Mouse (Mus musculus) embryonic facial prominence, embryonic 15.5 days (tissue): ENCODE measurements around the gene Pde10a. TPM values are rescaled to one million over a fixed set of nuclear protein-coding genes. Genes with fewer than 3 reads are reported as not detected.

Experiments
- ATAC-seq: fragments of 200-750 bp; cut with Nextera tagmentation; 2 replicates; pipeline ENCODE4 v1.8.0; 2017; ENCODE audit warnings: low read depth, moderate TSS enrichment; ENCODE audit not compliant: insufficient number of reproducible peaks, low FRiP score, low TSS enrichment
- H3K27ac ChIP-seq: fragments of 300-500 bp; sonication (generic); replicated peaks from 2 replicates; pipeline ENCODE4 v1.5.1; 2015; ENCODE audit warnings: mild to moderate bottlenecking, inconsistent platforms
- H3K27me3 ChIP-seq: fragments of 300-500 bp; sonication (generic); 2 replicates; pipeline ENCODE4 v1.6.1; 2015; ENCODE audit warnings: inconsistent platforms
- H3K36me3 ChIP-seq: fragments of 300-500 bp; sonication (generic); 2 replicates; pipeline ENCODE4 v1.6.1; 2015; ENCODE audit warnings: mild to moderate bottlenecking, inconsistent platforms
- H3K4me1 ChIP-seq: fragments of 300-500 bp; sonication (generic); 2 replicates; pipeline ENCODE4 v1.6.1; 2015; ENCODE audit warnings: inconsistent platforms
- H3K4me2 ChIP-seq: fragments of 300-500 bp; sonication (generic); replicated peaks from 2 replicates; pipeline ENCODE4 v1.6.1; 2015; ENCODE audit warnings: mild to moderate bottlenecking, inconsistent platforms
- H3K4me3 ChIP-seq: fragments of 300-500 bp; sonication (generic); replicated peaks from 2 replicates; pipeline ENCODE4 v1.5.1; 2015; ENCODE audit warnings: mild to moderate bottlenecking, inconsistent platforms
- H3K9ac ChIP-seq: fragments of 300-500 bp; sonication (generic); 2 replicates; pipeline ENCODE4 v1.6.1; 2015; ENCODE audit warnings: inconsistent platforms
- H3K9me3 ChIP-seq: fragments of 300-500 bp; sonication (generic); replicated peaks from 2 replicates; pipeline ENCODE4 v1.6.1; 2016; ENCODE audit warnings: inconsistent platforms
- WGBS: fragments of 180-500 bp; shearing (Covaris S2); methylation state at CpG from one replicate; pipeline ENCODE4 v1.1.7; 2015; 5-methylcytosine and 5-hydroxymethylcytosine counted together
- polyA plus RNA-seq: library from polyadenylated mRNA; unstranded; fragments of >200 nt; fragmentation: Nextera tagmentation; extraction: Ambion mirVana; gene quantifications from 2 replicates; pipeline ENCODE4 v1.2.1, GENCODE M21; 2015

Gene Pde10a
- polyA plus RNA-seq, 1 experiment from 2014 or later: 3.0 TPM

DNA sequence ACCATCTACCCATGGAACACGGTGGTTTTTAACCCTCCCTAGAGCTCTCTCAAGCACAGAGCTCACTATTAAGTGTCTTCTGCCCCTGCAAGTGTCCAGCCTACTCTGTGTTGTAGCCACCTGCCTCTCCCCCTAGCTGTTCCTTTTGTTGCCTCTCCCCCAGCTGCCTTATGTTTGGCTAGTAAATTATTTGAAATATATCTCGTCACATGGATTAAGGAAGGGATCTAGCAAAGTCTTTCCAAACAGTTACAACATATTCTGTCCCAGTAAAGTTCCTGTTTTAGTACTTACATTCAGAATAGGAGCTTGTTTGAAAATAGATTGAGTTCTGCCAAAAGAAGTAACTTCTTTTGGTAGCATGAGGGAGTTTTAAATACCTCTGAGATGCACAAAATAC, 452.1 kb downstream of the Pde10a start:
- H3K4me3 ChIP-seq: no peak overlapping the region
- H3K4me1 ChIP-seq: no peaks in the 10 kb centered on the region
- 69% methylated on average over 2 of the region's 2 CpGs for WGBS
- no peaks in the 10 kb centered on the region for H3K27me3 ChIP-seq
- H3K36me3 ChIP-seq: no peaks in the 10 kb centered on the region
- ATAC-seq: no peak
- no peak overlapping the region for H3K4me2 ChIP-seq
- no peak overlapping the region for H3K9ac ChIP-seq
- no peak overlapping the region for H3K27ac ChIP-seq
- no peaks in the 10 kb centered on the region for H3K9me3 ChIP-seq

DNA sequence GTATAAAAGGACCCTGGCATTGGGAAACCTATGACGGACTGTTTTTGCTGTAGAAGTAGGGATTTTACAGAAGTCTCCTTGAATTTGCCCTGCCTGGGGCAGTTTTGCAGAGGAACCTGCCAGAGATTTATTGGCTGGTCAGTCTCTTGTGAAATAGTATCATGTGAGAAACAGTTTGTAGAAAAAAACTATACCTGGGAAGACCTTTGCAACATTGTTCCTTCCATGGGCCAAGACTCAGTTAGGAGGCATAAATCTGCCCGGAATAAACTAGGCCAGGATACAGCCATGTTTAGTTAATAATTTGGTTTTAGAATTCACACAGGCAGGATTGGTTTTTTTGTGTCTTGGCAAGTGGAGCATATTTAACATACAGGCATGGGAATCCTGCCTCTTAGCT, 458.4 kb downstream of the Pde10a start:
- Histone ChIP-seq H3K9me3 (no peaks in the 10 kb centered on the region), H3K4me1 (peaks cover 6% of the 10 kb centered on the region; the same call in 1 of the 2 replicates), H3K4me3 (no peak overlapping the region), H3K27me3 (no peaks in the 10 kb centered on the region), H3K27ac (no peak overlapping the region), H3K36me3 (no peaks in the 10 kb centered on the region), H3K9ac (no peak overlapping the region), H3K4me2 (no peak overlapping the region)
- 67% methylated on average over 2 of the region's 2 CpGs for WGBS
- ATAC-seq: no peak

DNA sequence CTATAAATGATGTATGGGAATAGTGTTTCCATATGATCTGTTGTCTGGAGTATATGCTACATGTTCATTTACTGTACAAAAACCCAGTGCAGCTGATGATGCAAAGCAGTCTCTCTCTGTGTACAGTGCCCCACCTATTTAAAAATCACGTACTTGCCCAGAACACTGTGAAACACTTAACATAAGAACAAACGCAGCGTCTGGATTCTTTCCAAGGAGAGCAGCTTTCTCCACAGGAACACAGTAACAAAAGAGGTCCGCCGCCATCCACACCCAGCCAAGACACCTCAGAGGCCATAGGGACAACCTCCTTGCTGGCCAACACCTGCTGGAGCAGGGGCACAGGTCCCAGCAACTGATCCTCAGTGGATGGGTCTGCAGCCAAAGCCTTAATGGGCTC, 460.5 kb downstream of the Pde10a start:
- Histone ChIP-seq H3K9ac (no peak overlapping the region), H3K27me3 (no peaks in the 10 kb centered on the region), H3K36me3 (no peaks in the 10 kb centered on the region), H3K9me3 (no peaks in the 10 kb centered on the region), H3K4me3 (no peak overlapping the region), H3K4me2 (no peak overlapping the region), H3K4me1 (peaks cover 6% of the 10 kb centered on the region; the same call in 1 of the 2 replicates), H3K27ac (no peak overlapping the region)
- 67% methylated on average over 5 of the region's 5 CpGs for WGBS
- no peak for ATAC-seq

DNA sequence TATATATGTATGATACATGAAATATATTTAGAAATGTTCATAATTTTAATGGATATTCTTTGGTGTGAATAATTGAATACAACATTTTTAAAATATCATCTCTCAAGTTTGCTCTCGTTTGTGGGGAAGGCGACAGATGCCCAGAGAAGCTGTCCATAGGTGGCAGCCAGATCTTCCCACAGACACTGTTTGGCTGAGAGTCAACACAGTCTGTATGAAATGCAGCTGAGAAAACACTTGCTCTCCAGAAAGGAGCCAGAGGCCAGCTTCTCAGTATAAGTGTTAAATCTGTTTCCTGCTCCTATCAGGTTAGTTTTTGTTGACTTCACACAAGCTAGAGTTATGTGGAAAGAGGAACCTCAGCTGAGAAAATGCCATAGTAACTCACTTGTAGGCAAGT, 461.4 kb downstream of the Pde10a start:
- no peaks in the 10 kb centered on the region for H3K9me3 ChIP-seq
- no peak overlapping the region for H3K4me2 ChIP-seq
- no peak overlapping the region for H3K9ac ChIP-seq
- H3K27ac ChIP-seq: no peak overlapping the region
- H3K36me3 ChIP-seq: no peaks in the 10 kb centered on the region
- H3K4me3 ChIP-seq: no peak overlapping the region
- peaks cover 6% of the 10 kb centered on the region; the same call in 1 of the 2 replicates for H3K4me1 ChIP-seq
- WGBS: 75% methylated on average over 2 of the region's 2 CpGs
- no peaks in the 10 kb centered on the region for H3K27me3 ChIP-seq
- no peak for ATAC-seq

DNA sequence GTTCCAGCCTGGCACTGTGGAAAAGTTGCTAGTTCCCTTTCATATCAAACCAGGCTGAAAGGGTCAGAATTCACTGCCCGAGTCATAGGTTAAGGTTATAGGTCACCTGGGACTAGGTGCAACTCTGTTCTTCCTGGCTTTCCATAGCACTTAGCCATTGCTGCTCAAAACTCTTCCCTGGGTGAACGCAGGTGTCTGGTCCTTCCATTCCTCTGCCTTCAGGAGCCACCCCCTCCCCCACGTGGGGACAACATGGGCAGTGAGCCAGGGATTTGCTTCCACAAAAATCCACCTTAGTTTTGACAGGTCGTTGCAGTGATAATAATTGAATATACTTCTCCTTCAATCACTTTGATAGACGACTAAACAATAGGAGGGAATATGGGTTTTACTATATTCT, 462.2 kb downstream of the Pde10a start:
- WGBS: 76% methylated on average over 5 of the region's 5 CpGs
- Histone ChIP-seq H3K4me1 (peaks cover 6% of the 10 kb centered on the region; the same call in 1 of the 2 replicates), H3K27me3 (no peaks in the 10 kb centered on the region), H3K27ac (no peak overlapping the region), H3K9ac (no peak overlapping the region), H3K9me3 (no peaks in the 10 kb centered on the region), H3K4me2 (no peak overlapping the region), H3K36me3 (no peaks in the 10 kb centered on the region), H3K4me3 (no peak overlapping the region)
- no peak for ATAC-seq

DNA sequence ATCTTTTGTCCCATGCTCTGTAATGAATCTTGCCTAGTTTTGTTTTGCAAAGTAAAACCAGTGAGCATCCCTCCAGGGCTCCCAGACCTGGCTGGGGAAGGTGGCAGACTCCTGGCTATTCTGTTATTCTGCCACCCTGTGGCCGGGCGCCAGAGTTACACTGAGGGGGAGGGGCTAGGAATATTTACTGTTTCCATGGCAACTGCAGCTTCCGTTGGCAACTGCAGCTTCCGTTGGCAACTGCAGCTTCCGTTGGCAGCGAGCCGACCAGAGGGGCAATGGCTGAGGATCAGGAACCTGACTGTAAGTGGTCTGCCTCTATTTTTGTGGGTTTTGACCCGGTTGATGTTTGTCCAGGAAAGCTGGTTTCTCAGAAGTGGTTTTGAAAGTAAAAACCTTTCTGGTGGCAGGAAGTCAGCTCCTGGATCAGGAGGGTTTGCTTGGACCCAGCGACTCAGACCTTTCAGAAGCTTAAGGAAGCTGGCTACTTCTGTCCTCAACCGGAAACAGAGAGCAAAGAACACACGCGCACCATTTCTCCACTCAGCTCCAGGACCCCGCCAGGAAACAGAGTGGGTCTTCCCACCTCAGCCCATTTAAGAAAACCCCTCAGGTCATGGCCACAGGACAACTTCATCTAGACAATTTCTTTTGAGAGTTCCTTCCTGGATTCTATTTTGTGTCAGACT, 463.1 kb downstream of the Pde10a start, which contains the start of gene 1700010I14Rik:
TSS of gene 1700010I14Rik (plus strand) at position 215 of the 689 bp plus-strand sequence.
- Histone ChIP-seq H3K4me2 (peak within 1 kb of the TSS; percentile 43), H3K27me3 (no peaks in the 10 kb centered on the region), H3K4me3 (peak within 1 kb of the TSS; percentile 35), H3K27ac (no peak within 1 kb of the TSS), H3K9me3 (no peaks in the 10 kb centered on the region), H3K36me3 (no peaks in the 10 kb centered on the region), H3K9ac (no peak within 1 kb of the TSS), H3K4me1 (peaks cover 6% of the 10 kb centered on the region; the same call in 1 of the 2 replicates)
- 4% methylated on average over 13 of the region's 13 CpGs for WGBS
- ATAC-seq: no peak

DNA sequence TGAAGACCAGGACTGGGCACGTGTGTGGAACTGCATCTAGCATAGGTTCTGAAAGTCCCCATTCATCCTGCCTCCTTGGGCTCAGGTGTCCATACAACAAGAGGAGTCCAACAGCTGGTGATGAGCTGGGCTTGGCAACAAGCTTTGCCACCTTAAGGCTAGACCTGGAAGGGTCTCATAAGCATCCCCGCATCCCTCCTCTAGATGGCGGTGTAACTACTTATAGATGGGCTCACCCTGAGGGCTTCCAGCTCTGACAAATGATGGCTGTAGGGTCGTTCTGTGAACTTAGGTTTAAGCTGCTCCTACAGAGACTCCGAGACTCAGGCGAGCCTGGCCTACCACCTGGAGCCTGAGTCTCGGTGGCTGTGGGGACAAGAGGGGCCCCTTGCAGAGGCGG, 466.0 kb downstream of the Pde10a start:
- H3K9me3 ChIP-seq: no peaks in the 10 kb centered on the region
- H3K4me2 ChIP-seq: no peak overlapping the region
- no peaks in the 10 kb centered on the region for H3K27me3 ChIP-seq
- peaks cover 6% of the 10 kb centered on the region; the same call in 1 of the 2 replicates for H3K4me1 ChIP-seq
- no peak overlapping the region for H3K27ac ChIP-seq
- no peak overlapping the region for H3K4me3 ChIP-seq
- no peaks in the 10 kb centered on the region for H3K36me3 ChIP-seq
- WGBS: 32% methylated on average over 8 of the region's 8 CpGs
- H3K9ac ChIP-seq: no peak overlapping the region
- ATAC-seq: peak; percentile 29; the same call in 1 of the 2 replicates

DNA sequence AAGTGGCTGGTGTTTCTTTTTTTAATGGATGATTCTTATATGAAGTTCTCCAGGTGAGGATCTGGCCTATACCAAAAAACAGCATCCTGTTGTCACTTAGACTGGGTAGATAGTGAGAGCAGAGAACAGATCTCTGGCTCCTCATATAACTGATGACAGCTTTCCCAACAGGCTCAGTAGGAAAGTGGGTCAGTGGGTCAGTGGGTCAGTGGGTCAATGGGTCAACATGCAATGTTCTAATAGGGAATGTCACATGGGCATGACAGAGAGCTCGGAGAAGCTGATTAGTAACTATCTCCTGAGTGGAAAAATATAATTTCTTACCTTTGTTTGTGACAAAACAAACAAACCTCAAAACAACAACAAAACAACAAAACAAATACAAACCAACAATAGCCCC, 470.2 kb downstream of the Pde10a start:
- WGBS: 61% methylated on average over 1 of the region's 1 CpGs
- no peak for ATAC-seq

DNA sequence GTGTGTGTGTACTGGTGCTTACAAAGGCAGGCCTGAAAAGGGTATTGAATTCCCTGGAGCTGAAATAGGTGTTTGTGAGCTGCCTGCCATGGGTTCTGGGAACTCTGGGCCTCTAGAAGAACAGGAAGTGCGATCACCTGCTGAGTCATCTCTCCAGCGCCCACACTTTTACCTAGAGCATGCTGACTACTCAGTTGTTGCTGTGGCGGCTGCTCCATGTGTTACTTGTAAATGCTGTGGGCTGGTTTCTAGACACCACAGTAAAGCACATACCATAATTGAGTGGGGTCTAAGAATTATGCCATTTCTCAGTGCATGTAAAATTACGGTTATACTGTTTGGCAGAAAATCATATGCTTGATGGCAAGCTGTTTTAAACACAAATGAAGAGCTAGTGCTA, 477.3 kb downstream of the Pde10a start:
- H3K9ac ChIP-seq: no peak overlapping the region
- no peaks in the 10 kb centered on the region for H3K4me1 ChIP-seq
- no peaks in the 10 kb centered on the region for H3K27me3 ChIP-seq
- no peak overlapping the region for H3K27ac ChIP-seq
- no peak overlapping the region for H3K4me2 ChIP-seq
- H3K9me3 ChIP-seq: no peaks in the 10 kb centered on the region
- ATAC-seq: no peak
- WGBS: 60% methylated on average over 4 of the region's 4 CpGs
- no peak overlapping the region for H3K4me3 ChIP-seq
- H3K36me3 ChIP-seq: no peaks in the 10 kb centered on the region

More for the DNA sequence above, 470.2 kb downstream of the Pde10a start:
- H3K9me3 ChIP-seq: no peaks in the 10 kb centered on the region
- H3K9ac ChIP-seq: no peak overlapping the region
- no peak overlapping the region for H3K4me2 ChIP-seq
- H3K4me1 ChIP-seq: no peaks in the 10 kb centered on the region
- no peak overlapping the region for H3K4me3 ChIP-seq
- no peaks in the 10 kb centered on the region for H3K27me3 ChIP-seq
- H3K36me3 ChIP-seq: no peaks in the 10 kb centered on the region
- no peak overlapping the region for H3K27ac ChIP-seq

DNA sequence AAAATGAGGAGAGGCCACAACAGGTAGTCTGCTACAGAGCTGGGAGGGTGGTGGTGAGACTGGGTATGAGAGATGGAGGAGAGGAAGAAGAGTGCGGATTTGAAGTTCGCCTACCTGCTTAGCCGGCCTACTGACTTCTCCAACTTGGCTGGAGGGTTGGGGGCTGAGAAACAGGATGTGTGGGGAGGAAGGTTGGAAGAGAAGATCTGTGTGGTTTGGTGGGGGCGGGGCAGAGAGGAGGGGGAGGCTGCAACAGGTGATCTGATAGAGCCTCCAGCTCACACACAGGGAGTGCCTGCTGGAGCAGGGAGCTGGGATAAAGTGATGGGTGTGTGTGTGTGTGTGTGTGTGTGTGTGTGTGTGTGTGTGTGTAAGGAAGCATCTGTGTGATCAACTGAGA, 479.3 kb downstream of the Pde10a start:
- Histone ChIP-seq H3K27ac (no peak overlapping the region), H3K36me3 (no peaks in the 10 kb centered on the region), H3K9me3 (no peaks in the 10 kb centered on the region), H3K9ac (no peak overlapping the region), H3K27me3 (no peaks in the 10 kb centered on the region), H3K4me2 (no peak overlapping the region), H3K4me1 (no peaks in the 10 kb centered on the region), H3K4me3 (no peak overlapping the region)
- WGBS: 76% methylated on average over 4 of the region's 4 CpGs
- ATAC-seq: no peak

DNA sequence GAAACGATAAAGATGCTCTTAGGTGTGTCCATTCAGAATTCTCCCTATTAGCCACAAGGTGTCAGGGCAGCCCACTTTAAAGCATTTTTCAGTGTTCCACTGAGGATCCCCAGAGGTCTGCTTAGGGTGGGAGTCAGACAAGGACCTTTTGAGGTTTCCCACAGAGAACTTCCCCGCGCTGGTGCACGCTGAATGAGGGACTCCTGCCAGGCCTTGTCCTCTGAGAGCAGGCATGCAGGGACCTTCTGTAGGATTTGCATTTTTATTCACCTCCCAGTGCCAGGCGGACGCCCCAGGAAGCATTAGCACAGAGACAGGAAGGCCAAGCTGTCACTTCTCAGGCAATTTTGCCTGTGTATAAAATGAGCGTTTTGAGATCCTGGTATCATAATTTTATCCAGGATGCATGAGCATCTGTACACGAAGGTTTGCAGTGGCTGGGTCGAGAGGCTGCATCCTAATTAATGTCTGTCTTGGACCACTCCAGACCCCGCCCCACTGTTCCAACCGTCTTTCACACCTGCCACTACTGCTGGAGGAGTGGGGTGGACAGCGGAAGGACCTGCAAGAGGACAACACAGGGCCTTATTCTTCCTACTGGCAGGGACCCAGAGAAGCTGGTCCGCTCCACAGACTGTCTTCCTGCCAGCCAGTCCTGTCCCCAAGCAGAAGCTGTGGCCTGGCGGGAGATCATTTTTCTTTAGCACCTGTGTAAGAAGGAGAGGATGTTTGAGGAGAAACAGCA, 498.2 kb downstream of the Pde10a start:
- no peak overlapping the region for H3K9ac ChIP-seq
- H3K9me3 ChIP-seq: no peaks in the 10 kb centered on the region
- no peaks in the 10 kb centered on the region for H3K4me1 ChIP-seq
- H3K4me3 ChIP-seq: no peak overlapping the region
- WGBS: 25% methylated on average over 14 of the region's 14 CpGs
- no peak for ATAC-seq
- no peaks in the 10 kb centered on the region for H3K27me3 ChIP-seq
- H3K27ac ChIP-seq: no peak overlapping the region
- no peak overlapping the region for H3K4me2 ChIP-seq
- H3K36me3 ChIP-seq: no peaks in the 10 kb centered on the region
